Mouse (Mus musculus): ENCODE measurements around the gene Dusp1. TPM values are rescaled to one million over a fixed set of nuclear protein-coding genes. Genes with fewer than 3 reads are reported as not detected.

The Dusp1 gene
- total RNA-seq, 2 experiments from 2014 or later, result 91.2 to 99.6 TPM

DNA sequence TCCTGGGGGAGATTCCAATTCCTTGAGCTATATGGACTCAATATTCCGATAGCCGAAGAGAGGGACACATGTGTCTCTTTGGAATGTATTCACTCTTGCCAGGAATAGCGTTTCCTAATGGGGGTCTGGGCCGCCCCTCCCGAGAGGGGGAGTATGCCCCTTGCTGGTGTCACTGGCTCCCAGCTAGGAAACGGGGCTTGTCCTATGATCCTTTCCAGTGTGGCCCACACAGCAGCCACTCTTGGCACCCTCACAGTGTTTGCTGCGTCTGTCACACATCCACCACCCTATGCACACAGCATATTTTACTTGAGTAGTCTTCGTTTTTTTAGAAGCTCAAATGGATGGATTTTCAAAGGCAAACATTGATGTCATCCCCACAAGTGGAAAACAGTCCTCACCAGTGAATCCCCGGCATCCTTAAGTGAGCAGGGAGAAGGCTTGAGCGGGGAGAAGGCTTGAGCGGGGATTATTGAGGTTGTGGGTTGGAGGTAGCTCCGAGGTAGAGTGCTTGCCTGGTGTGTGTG, 26.1 kb upstream of the Dusp1 start:
- no peak for DNase-seq
- intact Hi-C loops (cut with DNase I), result no loop called here

DNA sequence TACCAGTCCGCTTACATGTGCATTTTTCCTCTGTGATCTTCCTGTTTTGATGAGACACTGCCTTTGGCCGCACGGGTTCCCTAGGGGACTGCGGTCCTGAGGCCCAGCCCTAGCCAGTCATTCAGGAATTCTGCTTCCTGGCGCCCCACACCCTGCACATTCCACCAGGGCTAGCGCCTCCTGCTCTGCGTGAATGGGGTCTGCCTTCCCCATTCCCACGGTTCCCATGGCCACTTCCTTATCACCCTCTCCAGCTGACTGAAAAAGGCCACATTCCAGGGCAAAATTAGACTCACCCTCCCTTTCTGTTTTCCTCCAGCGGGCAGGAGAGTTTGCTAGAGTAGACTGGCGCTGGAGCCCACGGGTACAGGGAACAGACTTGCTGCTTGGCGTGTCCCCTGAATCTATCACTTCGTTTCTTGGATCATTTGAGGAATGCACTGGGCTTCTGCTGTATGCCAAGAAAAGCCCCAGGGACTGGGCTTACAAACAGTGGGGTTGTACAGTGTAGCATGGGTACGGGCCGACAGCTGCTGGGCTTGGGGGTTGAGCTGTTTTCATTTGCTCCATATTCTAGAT, 22.7 kb upstream of the Dusp1 start:
- intact Hi-C loops (cut with DNase I), result loop anchor here (2.0 to 5.0 kb wide), 3 partner anchors 36 to 117 kb away; no protein-coding TSS in a partner anchor
- DNase-seq, result peak; percentile 87

DNA sequence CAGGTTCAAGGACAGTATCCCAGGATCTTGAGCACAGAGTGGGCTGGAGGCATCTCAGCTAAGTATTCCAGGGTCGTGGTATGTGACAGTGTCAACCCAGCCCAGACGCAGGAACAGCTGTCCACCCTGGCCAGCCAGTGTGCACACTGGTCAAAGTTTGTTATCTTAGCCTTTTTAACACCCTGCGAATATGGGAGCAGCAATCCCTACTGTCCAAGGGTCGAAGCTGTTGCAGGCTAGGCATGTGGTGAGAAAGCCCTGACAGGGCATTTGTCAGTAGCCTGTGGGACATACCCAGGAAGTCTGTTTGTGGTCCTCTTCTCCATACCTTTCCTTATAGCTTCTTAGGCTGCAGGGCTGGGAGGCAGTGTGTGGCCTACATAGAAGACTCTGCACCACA, 22.1 kb upstream of the Dusp1 start:
- intact Hi-C loops (cut with DNase I), result loop anchor here (2.0 to 5.0 kb wide), 3 partner anchors 37 to 117 kb away; no protein-coding TSS in a partner anchor
- no peak for DNase-seq

DNA sequence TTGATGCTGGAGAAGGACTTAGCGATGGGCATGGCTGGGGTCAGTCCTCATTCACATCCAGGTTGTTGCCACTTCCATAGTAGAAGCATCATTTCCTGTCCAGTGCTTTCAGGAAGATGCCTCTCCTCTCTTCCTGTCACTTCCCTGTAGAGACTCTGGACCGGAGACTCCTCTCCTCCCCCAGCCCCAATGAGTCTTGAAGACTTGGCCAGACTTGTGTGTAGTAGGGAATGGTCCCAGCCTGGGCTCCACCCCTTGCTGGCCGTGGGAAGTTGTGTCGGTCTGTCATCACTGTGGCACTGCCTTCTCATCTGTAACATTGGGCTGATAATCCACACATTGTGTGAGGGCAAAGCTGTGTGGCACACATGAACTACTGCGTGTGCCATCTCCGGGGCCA, 21.7 kb upstream of the Dusp1 start:
- no peak for DNase-seq
- intact Hi-C loops (cut with DNase I), result loop anchor here (2.0 to 5.0 kb wide), 4 partner anchors 36 to 116 kb away; no protein-coding TSS in a partner anchor

DNA sequence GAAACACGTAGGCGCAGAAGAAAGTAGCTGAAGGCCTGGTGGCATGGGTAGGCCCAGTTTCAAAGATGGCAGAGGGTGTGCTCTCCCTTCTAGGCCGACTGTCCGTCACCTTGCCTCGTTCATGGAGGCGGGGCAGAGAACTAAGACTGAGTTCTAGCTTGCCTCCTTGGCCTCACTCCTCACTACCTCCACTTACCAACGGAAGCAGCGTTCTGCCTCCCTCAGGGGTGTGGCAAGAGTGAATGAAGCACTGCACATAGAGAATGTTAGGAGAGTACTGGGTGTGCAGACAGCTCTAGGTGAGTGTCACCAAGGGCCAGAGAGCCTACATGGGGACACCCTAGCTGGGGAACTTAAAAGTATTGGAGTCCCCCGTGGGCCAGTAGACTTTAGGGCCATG, 21.1 kb upstream of the Dusp1 start:
- intact Hi-C loops (cut with DNase I), result loop anchor here (2.0 to 5.0 kb wide), 3 partner anchors 36 to 116 kb away; no protein-coding TSS in a partner anchor

DNA sequence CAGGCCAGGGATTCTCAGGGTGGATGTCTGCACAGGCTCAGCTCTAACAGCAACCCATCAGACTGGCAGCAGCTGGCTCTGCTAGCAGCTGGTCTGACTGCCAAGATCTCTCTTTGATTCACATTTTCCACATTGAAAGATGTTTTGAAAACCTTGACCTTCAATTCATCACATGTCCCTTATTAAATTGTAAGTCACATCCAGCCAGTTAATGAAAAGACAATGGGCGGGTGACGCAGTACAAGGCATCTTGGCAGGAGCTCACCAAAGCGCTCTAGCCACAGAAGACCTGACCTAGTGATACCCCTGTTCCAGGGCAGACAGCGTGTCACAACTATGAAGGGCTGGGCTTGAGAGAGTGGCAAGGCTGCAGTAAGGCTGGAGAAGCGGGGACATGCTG, 20.4 kb upstream of the Dusp1 start:
- DNase-seq, result peak; percentile 59 to 60
- intact Hi-C loops (cut with DNase I), result loop anchor here (2.0 to 5.0 kb wide), 3 partner anchors 35 to 115 kb away; no protein-coding TSS in a partner anchor

More for the DNA sequence above, 21.1 kb upstream of the Dusp1 start:
- no peak for DNase-seq

DNA sequence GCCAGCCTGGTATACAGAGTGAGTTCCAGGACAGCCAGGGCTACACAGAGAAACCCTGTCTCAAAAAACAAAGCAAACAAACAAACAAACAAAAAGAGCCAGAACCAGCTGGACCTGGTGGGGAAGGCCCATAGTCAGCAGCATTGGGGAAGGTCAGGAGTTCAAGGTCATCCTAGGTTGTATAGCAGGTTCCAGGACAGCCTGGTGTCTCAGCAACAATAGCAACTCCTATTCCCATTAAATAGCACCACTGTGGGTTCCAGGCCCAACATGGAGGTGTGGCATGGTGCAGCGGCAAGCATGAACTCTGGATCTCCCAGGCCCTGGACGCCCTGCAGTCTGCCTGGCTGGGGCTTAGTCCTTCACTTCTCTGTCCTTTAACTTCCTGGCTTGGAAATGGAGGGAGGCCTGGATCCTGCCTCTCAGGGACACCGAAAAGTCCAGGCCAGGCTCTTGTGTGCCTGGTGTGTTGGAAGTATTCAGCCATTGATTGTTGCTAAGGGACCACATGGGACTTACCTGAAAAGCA, 19.0 kb upstream of the Dusp1 start:
- no peak for DNase-seq
- intact Hi-C loops (cut with DNase I), result loop anchor here (5.0 kb wide), 2 partner anchors 34 to 114 kb away; no protein-coding TSS in a partner anchor

DNA sequence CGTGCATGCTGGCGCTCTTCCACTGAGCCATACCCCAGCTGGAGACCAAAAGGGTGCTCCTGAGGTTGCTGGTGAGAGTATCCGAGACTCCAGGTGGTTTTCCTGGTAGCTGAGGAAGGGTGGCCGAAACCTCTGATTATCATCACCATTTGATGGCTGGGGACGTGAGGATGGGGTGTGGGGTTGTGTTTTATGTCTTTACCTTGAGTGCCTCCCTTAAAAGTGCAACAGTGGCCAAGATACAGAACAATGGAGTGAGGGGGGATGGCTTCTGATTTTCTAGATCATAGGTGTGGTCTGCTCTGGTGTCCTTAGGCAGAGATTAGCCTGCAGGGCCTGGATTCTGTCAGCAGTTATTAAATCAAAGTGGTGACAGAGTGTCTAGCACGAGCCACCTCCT, 17.5 kb upstream of the Dusp1 start:
- no peak for DNase-seq
- intact Hi-C loops (cut with DNase I), result no loop called here

DNA sequence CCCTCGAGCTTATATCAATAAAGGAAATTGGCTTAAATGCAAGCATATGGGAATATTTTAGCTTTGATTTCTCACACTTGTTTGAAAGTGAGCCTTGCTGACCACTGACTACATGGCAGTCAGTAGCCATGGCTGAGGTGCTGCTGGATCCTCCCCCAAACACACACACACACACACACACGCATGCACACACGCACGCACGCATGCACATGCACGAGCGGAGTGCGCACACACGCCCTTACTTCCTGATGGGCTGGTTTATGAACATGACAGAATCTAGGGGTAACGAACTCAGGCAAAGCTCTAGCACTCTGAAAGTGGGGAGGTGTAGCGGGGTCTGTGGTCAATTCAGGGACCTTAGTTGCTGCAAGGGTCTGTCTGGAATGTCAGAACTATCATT, 16.8 kb upstream of the Dusp1 start:
- DNase-seq, result no peak
- intact Hi-C loops (cut with DNase I), result no loop called here

DNA sequence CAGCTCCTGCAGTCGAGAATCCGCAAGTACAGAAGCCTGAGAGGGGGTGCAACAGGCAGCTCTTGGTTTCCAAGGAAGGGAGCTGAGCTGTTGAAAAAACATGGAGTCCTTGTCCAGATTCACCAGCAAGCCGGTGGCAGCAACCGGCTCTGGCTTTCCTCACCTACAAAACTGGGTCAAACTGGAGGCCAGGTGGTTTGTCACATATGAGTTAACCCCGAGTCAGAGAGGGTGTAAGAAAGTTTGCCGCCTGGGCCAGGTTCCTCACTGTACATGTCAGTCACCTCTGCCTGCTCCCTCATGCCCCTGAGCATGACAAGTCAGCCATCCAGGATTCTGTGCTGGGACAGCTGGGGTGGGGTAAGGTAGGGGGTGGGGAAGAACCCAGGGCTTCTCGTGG, 16.2 kb upstream of the Dusp1 start:
- no peak for DNase-seq
- intact Hi-C loops (cut with DNase I), result no loop called here

DNA sequence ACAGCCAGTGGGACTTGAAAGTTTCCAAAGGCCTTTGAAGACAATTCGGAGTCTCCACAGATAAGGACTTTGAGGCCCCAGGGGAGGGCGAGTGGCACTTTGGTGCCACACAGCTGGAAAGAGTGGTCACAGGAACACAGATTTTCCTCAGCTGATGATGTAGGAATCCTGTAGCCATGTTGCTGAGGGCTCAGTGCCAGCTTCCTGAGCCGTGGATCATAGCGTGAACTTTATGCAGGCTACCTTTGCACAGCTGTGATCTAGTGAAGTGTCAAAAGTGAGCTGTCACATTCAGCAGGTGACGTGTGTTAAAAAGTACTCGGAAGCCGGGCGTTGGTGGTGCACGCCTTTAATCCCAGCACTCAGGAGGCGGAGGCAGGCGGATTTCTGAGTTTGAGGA, 15.4 kb upstream of the Dusp1 start:
- DNase-seq, result no peak

DNA sequence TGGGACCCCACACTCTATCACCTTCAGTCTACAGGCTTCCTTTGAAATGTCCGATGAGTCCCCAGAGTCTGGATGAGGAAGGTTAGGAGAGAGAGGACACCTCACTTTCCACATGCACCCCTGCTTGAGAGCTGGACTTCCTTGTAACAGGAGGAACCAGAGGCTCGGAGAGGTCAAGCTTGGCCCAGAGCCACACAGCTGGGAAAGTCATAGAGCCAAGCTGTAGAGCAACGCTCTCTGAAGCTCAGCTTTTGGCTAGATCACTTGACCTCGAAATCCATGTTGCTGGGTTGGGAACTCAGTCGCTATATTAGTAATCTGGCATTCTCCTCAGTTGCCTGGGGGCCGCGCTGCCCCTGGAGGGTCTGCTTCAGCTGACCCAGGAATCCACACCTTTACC, 14.9 kb upstream of the Dusp1 start:
- intact Hi-C loops (cut with DNase I), result no loop called here
- DNase-seq, result peak; percentile 84 to 85

More for the DNA sequence above, 15.4 kb upstream of the Dusp1 start:
- intact Hi-C loops (cut with DNase I), result no loop called here

DNA sequence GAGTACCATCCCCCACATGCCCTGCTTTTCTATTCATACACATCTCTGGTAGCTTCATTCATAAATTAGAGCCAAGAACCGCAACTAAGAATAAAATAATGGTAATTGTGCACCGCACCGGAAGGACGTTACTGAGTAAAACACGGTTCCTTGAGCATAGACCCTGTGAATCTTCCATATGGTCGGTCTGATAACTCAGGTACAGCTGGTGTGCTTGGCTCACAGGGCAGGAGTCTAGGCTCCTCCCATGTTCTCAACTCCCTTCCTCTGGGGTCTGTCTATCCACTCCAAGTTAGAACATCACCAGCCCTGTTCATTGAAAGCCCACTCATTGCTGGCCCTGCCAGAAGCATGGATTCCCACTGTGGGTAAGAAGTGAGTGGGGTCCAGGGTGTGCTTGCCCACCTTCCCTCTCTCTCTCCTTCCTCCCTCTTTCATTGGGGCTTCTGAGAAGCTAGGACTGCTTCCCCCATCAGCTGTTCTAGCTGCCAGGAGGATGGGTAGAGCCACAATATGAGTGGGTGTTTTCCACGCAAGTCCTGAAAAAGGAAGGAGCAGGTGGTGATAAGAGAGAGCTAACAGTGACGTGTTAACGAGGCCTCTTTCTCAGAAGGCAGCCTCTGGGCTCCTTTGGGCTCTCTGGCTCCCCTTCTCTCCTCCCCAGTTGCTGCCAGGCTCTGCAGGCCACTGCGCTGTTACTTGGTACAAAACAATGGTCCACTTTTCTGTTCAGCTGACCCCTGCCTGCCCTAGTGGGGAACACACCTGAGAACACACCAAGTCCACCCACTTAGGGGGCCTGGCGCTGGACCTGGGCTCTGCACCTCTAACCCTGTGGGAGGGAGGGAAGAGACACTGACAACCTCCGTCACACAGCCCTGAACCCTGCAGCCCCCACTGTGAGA, 14.1 kb upstream of the Dusp1 start:
- no peak for DNase-seq
- intact Hi-C loops (cut with DNase I), result no loop called here

DNA sequence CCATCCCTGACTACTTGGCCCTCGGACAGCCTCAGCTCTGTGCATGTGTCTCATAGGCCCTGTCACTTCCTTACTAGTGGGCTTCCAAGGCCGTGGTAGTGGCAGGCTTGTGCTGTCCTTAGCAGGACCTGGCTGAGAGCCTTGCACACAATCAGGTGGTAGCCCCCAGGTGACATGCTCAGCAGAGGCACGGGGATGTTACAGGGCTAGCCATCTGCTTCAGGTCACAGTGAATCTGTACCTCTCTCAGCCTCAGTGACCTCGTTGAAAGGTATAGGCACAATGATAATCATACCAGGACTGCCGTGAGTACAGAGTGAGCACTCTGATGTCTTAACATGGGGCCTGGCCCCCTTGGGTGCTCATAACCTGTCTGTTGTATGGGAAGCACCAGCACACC, 12.8 kb upstream of the Dusp1 start:
- no peak for DNase-seq
- intact Hi-C loops (cut with DNase I), result no loop called here

DNA sequence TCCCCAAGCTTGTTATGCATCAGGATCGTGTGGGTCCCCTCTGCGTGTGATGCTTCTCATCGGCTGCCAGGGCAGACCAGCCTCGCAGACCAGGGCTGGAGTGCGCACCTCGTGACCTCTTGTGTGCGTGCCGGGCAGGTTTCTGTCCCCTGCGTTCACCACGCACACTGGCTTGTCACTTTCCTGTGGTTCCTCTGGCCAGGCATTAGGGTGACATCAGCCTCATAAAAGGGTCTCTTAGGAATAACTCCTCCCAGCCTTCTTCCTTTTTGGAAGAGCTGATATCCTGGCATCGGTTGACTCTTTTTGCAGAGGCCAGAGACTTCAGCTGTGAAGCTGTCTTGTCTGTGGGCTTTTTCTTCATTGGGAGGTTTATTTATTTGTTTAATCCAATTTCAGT, 12.2 kb upstream of the Dusp1 start:
- intact Hi-C loops (cut with DNase I), result no loop called here
- DNase-seq, result no peak

DNA sequence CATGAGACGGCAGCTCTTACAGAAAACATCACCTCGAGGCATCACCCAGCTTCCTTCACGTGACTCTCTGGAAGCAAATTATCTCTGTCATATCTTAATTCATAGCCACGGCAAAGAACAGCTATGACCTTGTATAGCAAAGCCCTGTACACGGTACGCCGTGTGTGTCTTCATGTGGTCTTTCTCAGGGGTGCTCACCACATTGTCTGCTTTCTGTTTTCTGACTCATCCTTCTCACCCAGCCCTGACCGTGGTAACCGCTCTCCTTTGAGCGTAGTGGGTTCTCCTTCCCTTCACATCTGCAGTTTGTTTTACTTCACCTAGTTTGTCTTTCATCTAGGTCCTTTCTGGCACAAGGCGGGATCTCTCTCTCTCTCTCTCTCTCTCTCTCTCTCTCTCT, 10.3 kb upstream of the Dusp1 start:
- intact Hi-C loops (cut with DNase I), result no loop called here
- DNase-seq, result no peak

DNA sequence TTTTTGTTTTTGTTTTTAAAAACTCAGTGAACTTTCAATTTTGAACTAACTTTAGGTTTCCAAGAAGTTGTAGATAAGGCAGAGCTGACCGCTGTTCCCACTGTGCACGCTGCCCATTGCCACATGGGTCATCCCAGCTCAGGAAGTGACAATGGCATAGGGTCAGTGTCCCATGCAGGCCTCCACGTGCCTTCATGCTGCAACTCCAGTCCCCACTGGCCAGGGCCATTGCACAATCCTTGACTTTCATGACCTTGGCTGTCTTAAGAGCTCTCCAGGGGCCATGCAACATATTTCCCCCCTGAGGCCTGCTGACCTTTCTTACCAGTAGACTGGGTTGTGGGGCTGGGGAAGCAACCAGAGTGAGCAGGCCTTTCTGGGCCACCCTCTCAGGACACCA, 9.4 kb upstream of the Dusp1 start:
- intact Hi-C loops (cut with DNase I), result no loop called here
- no peak for DNase-seq

DNA sequence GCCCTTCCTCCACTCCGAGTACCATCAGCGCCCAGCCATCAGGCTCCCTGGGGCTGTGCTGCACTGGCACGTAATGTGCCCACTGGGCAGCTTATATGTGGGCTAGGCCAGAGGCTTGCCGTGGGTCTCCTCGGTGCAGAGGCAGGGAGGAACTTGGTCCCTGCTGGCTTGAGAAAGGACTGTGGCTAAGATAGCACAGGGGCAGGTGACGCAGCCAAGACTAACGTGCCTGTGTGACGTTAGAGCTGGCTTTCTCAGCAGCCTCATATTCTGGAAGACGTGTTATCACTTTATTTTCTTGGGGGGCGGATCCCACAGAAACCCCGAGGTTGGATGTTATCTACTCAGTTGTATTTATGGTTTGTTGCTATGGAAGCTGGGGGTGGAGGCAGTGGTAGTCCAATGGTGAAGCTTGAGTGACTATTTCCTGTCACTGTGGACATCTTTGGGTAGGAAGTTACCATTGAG, 8.8 kb upstream of the Dusp1 start:
- intact Hi-C loops (cut with DNase I), result no loop called here
- DNase-seq, result no peak

DNA sequence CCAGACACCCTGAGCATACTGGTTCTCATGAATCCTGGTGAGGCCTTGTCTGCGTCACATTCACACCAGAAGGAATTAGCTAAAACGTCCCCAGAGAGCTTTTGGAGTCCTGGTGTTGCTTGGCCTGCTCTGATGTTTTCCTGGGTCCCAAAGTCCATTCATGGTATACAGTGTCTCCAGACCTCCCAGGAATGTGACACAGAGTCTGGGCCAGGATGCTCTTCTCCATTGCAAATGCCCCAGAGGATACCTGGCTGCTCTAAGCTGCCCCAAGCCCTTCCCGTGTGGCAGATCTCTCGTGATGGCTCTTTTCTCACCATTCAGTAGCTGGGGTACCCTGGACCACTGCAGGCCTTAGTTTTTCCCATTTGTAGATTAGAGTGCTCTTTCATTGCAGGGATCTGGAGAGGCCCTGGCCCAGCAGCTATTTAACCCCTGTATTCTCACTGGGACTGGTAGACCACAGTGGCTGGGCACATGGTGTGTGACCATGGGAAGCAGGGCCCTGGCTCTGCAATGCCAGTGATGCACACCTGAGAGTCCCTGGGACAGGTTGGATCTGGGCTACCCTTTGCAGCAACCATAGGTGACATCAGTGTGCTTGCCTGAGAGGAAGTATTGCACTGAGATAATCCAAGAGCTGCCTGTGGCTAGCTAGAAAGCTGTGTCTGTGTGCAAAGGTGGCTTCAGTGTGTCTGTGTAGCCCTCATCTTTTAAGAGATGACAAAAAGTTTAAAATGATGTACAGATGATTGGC, 7.8 kb upstream of the Dusp1 start:
- intact Hi-C loops (cut with DNase I), result no loop called here

DNA sequence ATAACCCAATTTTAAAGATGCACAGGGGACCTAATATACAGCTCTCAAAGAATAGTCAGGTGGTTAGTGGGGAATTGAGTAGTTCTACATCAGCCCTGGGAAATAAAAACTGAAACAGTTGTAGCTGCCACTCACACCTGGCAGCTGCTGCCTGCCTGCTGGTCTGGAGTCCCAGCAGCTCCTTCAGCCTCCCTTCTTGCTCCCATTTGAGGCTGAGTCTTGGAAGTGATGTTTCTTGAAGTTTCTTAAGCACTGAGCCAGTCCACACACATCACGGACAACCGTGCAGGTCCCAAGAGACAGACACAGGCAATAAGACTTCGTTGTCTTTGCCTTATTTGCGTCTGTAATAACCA, 5.9 kb upstream of the Dusp1 start:
- intact Hi-C loops (cut with DNase I), result no loop called here
- no peak for DNase-seq

More for the DNA sequence above, 7.8 kb upstream of the Dusp1 start:
- no peak for DNase-seq
